Mouse (Mus musculus) megakaryocyte, embryonic 14.5 days (primary cell): ENCODE data around the gene Mab21l2.

Source experiments
- FLI1 ChIP-seq: IDR thresholded peaks from 2 replicates; pipeline ENCODE4 v1.6.1; 2012; ENCODE audit warnings: low read length, inconsistent platforms, mixed read lengths
- GATA1 ChIP-seq: IDR thresholded peaks from 3 replicates; pipeline ENCODE4 v1.6.1; 2012; ENCODE audit warnings: mixed read lengths, low read length, inconsistent platforms, borderline replicate concordance

- no peak for TF ChIP-seq GATA1
- TF ChIP-seq FLI1 = no peak
These were observed 9.5 kb downstream of the Mab21l2 start for GRCm38 (mm10) chr3:86538645-86539554.
